Mouse (Mus musculus): ENCODE measurements around the gene Ift122. TPM values are rescaled to one million over a fixed set of nuclear protein-coding genes. Genes with fewer than 3 reads are reported as not detected.

Ift122 gene
- total RNA-seq, 2 experiments from 2014 or later: 1.8 to 3.2 TPM

DNA sequence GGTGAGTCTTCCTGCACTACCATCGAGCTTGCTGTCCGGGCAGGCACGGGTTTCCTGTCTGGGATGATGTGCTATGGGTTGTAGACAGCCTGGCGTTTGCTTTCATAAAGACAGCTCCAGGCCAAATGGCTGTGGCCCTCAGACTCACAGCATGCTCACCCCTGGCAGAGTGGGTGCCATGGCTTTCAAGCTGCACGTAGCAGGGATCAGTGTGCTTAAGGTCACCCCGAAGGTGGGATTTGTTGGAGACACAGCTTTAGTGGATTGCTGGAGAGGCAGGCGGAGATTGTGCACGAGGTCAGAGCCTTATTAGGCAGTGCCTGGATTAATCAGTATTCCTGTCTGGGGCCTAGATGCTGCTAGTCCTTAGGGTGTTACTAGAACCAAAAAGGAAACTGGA is 37.3 kb downstream of the Ift122 start:
- ATAC-seq (replicated peaks; ENCODE audit: poor library complexity): no peak

DNA sequence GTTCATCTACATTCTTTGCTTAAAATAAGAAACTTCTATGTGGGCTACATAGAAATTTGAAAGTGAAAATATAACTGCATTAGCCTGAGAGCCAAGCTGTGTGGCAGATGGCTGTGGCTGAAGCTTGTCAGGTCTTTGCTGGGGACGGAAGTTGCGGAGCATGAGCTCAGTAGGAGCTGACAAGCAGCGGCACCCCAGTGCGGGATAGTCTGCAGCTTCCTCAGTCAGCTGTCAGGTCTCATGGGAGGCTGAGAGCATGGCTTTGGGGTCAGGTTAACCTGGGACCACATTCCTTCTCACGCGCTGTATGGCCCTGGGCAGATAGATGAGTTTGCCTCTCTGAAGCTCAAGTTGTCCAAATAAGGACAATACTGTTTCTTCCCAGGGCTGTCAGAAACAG is 37.8 kb downstream of the Ift122 start:
- ATAC-seq (replicated peaks; ENCODE audit: poor library complexity): no peak

- ATAC-seq (replicated peaks; ENCODE audit: poor library complexity): no peak
Observed at GRCm38 (mm10) chr6:115891497-115892061, 38.3 kb downstream of the Ift122 start.

DNA sequence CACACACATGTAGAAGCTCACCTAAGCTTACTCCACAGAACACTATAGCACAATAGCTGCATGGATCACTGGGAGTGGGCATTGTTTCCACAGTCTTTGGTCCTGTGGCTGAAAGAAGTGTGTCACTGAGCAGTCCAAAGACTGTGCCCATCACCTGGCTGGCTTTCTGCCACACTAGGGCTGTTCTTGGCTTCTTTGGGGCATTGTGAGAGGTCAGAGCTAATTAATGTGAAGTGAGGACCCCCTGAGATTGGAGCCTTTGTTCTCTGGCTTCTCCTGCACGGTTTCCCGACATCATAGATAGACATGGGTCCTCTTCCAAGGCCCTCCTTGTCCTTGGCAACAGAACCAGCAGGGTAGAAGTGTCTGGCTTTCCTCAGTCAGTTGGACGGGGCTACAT is 39.1 kb downstream of the Ift122 start:
- ATAC-seq (replicated peaks; ENCODE audit: poor library complexity): no peak

DNA sequence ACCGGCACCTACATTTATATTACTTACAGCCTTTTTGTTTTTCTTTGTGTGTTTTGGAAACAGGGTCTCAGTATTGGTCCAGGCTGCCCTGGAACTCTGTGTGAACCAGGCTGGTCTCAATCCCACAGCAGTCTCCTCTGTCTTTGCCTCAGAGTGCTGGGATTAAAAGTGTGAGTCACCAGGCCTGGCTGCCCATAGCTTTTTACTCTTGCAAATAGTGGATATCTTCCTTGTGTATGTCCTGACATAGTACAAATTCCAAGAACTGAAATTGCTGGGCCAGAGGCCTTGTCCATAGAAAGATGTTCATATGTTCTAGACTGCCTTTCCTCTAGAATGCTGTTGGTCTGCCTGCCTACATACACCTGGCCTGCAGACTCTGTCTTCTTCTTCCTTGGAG is 43.1 kb downstream of the Ift122 start:
- no peak for ATAC-seq (replicated peaks; ENCODE audit: poor library complexity)

DNA sequence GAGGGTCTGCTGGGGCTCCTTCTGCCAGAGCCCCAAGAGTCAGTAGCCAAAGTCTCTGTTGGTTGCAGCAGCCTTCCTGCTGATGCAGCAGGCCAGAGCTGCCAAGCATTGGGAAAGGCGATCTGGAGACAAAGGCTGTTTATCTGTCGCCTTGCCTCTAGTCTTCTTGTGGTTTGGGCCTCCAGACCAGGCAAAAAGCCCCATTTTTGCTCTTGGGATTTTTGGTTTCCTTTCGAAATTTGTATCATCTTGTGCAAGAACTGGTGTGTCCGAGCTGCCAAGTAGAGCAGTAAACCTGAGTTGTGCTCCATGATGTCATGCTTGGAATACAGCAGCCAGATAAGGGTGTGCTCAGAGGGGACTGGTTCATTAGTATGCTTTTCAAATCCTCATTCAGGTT is 43.8 kb downstream of the Ift122 start:
- ATAC-seq (replicated peaks; ENCODE audit: poor library complexity): peak; percentile 59

GRCm38 (mm10) chr6:115897926-115898520 is 44.8 kb downstream of the Ift122 start:
- ATAC-seq (replicated peaks; ENCODE audit: poor library complexity): no peak

- ATAC-seq (replicated peaks; ENCODE audit: poor library complexity): peak; percentile 87
Observed at GRCm38 (mm10) chr6:115901062-115901461, 47.8 kb downstream of the Ift122 start.

- no peak for ATAC-seq (replicated peaks; ENCODE audit: poor library complexity)
Observed at GRCm38 (mm10) chr6:115901489-115901931, 48.2 kb downstream of the Ift122 start.

GRCm38 (mm10) chr6:115902545-115902944 is 49.3 kb downstream of the Ift122 start:
- ATAC-seq (replicated peaks; ENCODE audit: poor library complexity): no peak

- no peak for ATAC-seq (replicated peaks; ENCODE audit: poor library complexity)
Observed at GRCm38 (mm10) chr6:115905568-115905967, 52.3 kb downstream of the Ift122 start.

DNA sequence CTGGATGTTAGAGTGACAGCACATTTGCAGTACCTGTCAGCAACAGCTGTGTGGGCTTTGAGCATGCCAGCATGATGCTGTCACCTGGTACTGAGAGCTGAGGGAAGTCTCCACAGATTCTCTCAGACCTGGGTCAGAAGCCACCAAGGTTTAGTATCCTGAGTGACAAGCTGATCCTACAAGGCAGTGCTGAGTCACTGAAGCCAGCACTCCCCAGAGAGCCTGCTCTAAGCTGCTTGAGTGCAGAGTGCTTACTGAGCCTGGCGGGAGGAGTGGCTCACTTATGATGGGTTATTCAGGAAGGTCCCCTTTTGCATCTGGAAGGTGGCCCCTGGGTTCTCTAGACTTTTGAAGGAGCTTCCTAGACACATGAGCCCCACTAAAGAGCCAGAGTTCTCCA is 53.2 kb downstream of the Ift122 start:
- 0 out of 2 replicates have a peak, but pooled peaks have one; percentile 14 for ATAC-seq (replicated peaks; ENCODE audit: poor library complexity)

GRCm38 (mm10) chr6:115906871-115907270 is 53.6 kb downstream of the Ift122 start:
- ATAC-seq (replicated peaks; ENCODE audit: poor library complexity): peak; percentile 50

GRCm38 (mm10) chr6:115908421-115908982 is 55.2 kb downstream of the Ift122 start:
- peak; percentile 54 for ATAC-seq (replicated peaks; ENCODE audit: poor library complexity)

DNA sequence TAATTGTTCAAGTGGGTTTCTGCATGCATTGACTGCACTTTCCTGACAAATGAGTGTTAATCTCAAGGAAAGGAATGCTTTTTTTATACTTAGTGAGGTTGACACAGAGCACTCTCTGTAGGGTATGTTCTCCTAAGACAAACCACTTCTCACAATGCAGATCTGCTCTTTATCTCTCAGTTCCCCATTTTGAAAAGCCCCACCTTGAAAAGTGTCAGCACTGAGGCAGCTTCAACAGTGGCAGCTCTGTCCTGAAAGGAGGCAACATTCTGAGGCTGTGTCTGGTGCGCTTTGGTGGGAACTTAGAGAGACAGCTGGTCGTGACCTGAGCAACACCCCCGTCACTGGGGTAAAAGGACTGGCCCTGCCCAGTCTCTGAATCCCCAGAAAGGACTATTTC is 55.8 kb downstream of the Ift122 start:
- peak; percentile 63 for ATAC-seq (replicated peaks; ENCODE audit: poor library complexity)

GRCm38 (mm10) chr6:115909940-115910339 is 56.7 kb downstream of the Ift122 start:
- peak; percentile 26 for ATAC-seq (replicated peaks; ENCODE audit: poor library complexity)

- ATAC-seq (replicated peaks; ENCODE audit: poor library complexity): no peak
Observed at GRCm38 (mm10) chr6:115911763-115912162, 58.5 kb downstream of the Ift122 start.

- no peak for ATAC-seq (replicated peaks; ENCODE audit: poor library complexity)
Observed at GRCm38 (mm10) chr6:115913482-115913881, 60.2 kb downstream of the Ift122 start.

- ATAC-seq (replicated peaks; ENCODE audit: poor library complexity): no peak
Observed at GRCm38 (mm10) chr6:115914511-115915202, 61.4 kb downstream of the Ift122 start.

GRCm38 (mm10) chr6:115915601-115916445 is 62.6 kb downstream of the Ift122 start:
- ATAC-seq (replicated peaks; ENCODE audit: poor library complexity): no peak

DNA sequence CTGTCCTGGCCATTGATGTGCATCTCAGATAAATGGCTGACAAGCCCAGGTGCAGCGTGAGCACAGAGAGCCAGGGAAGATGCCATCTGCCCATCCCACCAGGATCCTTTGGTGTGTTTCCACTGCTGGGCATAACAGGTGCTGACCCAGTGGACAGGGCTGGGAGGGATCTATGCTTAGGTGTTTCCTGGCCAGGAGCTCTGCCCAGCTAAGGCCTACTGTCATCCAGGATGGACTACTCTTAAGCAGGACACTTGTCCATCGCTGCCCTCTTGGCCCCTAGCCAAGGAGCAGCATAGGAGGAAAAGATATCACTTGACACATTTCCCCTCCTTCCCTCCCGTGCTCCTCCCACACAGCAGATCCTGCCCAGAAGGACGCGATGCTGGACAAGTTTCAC is 63.3 kb downstream of the Ift122 start:
- ATAC-seq (replicated peaks; ENCODE audit: poor library complexity): no peak

Measured in megakaryocyte progenitor cell, adult 5-6 weeks (primary cell).